Mouse (Mus musculus): ENCODE measurements around the gene Cd28.
A peak's percentile ranks its signal among the peaks of the same experiment; 100 is the strongest.

The Cd28 gene

DNA sequence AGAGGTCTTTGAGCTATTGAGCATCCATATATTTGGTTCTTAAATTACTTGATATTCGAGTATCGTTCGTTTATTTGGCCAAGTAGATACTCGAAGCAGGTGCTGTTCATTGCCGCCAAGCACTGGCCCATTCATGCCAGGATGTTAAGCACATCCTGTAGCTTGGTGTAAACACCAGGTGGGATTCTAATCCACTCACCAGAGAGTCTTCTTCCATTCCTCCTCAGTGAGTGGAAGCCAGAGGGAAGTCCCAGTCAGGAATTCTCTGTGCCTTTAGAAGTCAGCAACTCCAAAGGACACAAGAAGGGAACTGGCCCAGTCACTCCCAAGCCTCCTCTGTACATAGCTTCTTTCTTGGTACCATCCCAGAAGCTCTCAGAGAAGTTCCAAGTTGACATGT, at the start of gene Cd28:
Cd28 (plus strand) TSS at position 234 of the 400 bp plus-strand sequence.
- no peak for DNase-seq

DNA sequence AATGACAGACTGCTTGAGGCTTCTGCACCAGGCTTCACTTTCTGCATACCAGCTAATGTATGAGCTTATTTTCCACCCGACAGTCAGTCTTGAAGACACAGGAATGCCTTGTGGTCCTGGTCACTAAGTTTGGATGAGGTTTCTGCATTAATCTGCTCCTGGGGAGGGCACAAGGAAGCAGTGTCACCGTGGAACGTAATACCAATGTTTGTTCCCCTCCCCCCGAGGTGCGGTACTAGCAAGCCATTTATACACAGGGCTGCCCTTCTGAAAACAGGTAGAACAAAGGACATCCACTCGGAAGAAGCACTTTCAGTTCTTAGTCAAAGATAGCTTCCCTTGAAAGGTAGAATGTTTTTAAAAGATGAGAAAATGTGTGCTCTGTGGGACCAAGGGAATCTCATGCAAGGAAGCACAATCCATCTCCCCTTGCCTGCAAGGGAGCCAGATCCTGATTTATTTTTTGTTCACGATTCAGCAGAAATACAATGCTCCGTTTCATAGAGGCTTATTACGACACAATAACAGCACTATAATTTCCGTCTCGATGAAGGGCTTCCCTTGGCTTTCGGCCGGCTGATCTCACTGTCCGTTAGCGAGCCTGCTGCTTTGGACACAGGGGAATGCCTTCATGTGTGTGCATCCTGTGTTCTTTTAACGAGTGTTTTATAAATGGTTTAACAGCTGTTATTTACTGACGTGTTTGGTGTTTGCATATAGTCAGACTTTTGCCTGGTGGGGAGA, 48.6 kb upstream of the Cd28 start:
- peak; percentile 16 for DNase-seq

DNA sequence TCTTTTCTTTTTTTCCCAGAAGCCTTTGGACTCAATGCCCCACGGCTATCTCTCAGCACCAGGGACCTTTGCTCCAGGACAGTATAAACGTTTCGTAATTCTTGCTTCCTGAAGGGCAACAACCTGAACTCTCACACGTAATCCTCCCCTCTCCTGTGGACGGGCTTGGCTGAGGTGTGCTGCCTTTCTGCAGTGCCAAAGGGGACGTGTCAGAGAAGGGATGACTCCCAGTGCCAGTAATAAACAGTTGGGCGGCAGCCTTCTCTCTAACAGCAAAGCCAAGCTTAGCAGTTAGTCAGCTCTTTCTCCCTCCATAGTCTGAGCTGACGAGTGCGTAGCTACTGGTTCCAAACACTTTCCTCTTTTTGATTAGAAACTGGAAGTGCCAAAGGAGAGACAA, 47.6 kb upstream of the Cd28 start:
- no peak for DNase-seq

DNA sequence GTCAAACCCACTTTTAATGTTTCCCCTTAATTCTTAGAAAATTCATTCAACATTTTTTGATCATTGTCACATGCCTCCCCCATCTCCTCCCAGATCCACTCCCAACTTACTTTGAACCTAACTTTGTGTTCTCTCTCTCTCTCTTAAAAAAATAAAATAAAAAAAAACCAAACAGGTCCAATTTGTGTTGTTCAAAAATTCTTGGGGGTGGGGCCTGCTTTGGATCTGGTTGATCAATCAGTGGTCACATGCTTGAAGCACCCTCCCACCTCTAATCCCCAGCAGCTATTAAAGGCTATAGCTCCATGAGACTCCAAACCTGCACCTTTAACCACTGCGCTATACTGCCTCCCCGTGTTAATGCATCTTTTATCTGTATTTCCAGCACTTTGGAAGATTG, 46.9 kb upstream of the Cd28 start:
- DNase-seq, result no peak

DNA sequence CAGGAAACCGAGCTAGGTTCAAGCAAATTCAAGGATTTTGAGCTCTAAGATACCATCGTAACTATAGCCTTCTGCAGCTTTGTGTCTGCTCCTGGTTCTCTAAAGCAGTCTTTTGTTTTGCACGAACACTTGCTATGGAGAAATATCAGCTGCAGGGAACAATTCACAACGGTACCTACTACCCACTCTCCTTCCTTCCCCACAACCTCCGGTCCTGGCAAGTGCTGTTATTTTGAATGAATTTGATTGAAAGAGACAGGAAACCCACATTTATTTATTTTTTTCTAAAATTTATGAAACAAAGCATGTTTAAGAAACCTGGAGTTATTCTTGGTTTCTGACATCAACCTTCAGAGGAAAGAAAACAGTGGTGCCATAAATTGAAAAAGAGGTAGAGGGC, 46.4 kb upstream of the Cd28 start:
- DNase-seq, result no peak

DNA sequence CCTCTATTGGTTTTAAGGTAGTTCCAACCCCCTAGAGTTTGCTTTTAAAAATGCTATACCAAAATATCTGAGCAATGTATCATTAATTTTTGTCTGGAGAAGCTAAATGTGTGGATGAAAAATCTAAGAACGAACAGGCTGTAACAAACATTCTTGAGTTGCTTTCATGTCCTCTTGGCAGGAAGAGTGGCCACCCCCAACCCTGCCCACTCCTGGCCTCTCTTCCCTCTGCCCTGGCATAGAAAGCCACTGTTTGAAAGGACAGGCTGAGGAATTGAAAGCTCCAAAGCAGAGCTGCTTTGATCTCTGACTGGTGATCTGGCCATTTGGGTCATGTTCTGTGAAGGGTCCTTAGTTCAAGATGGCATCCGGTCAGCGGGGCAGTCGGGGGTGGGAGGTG, 32.8 kb upstream of the Cd28 start:
- DNase-seq, result no peak

DNA sequence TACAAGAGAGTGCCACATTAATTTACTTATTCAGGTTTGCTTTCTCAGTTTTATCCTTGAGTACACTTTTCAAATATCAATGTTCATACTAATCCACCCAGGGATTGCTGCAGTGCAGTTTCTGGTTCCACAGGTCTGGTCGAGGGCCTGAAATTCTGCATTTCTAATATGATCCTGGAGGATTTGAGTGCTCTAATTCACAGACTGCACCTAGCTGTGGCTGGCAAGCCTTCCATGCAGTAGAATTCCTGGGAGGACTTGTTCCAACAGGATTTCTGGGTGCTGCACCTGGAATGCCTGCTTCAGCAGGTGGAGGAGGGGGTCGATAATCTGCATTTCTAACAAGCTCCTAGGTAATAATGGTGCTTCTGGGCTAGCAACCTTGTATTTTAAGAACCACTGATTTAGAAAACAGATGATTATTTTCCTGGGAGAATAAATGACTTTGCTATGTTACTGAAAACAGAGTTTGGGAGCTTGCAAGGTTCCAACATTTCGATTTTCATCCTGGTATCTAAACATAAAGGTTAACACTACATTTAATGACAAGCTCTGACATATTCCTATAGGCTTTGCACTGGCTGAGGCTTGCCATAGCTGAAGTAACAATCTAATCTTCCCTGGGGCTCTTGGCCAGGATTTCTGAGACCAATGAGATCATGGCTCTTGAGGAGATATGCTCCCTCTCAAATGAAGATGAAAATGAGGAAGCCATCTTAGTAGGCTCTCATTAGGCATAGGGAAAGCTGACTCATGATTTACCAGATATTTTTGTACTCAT, 20.3 kb upstream of the Cd28 start:
- DNase-seq, result no peak

DNA sequence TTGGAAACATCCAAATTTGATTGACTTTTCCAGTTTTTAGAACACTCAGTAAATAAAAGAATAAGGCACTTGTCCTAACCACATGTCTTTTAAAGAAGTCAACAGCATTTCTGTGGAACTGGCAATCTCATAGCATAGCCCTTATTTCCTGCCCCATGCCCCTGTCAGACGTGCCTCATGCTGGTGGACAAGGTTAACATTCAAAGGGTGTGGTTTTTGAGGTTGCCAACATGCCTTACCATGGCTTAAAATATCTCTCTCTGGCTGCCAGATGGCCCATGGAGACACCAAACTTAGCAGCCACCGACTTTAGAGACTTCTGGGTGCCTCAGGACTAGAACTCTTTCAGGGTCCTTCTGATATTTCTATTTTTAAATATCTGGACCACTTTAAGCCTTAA, 14.0 kb upstream of the Cd28 start:
- DNase-seq, result no peak

DNA sequence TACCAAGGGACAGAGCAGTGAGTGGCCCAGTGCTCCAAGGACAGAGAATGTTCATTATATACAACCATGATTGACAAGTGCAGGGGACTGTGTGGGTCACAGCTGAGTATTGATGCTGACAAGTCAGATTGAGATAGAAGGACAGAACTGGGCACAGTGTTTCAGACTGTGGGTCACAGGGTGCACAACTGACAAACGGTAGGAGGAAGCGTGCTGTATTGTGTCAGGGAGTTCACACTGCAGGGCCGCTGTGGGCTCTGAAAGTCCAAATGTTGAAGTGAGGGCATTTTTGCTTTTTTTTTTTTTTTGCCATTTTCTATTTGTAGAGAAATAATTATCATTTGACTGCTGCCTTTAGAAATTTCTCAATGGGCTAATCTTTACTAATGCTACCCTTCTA, 3.4 kb upstream of the Cd28 start:
- no peak for DNase-seq

DNA sequence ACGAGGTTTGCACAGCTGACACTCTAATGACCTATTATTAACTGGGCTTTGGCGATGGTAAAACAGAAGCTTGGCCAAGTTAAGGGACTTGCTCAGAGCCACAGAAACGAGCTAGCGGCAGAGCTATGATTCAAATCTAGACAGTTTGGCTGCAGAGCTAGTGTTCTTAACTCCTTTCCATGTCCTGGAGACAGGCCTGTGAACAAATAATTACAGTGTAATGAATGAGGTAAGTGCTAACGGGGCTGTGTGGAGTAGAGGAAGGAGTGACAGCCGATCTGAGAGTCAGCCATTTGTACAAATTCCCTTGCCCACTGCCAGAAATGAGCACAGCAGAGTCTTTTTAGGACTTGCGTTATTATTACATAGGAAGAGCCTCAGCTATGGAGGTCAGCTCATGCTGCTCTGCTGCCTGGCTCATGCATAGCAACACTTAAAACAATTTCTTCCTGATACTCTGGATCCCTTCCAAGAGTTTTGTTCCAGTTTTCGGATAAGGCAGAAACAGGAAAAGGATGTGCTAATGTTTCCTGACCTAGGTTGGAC, 876 bp upstream of the Cd28 start:
- no peak for DNase-seq

DNA sequence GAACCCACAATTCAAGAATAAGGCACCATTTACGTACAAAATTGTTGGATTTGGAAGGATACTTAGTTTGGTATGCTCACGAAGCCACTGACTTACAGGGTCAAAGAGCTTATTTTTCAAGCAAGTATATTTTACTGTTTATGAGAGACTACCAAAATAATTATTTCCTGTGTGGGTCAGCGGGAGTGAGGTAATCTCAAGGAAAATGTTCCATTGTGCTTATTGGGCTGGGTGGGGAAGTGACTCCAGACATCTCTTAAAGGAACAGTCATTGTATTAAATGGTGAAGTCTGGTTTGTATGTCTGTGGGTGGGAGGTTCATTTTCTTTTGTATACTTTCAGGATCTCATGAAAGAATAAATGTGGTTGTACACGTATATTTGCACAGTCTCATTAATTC, 2.0 kb downstream of the Cd28 start:
- DNase-seq, result no peak

DNA sequence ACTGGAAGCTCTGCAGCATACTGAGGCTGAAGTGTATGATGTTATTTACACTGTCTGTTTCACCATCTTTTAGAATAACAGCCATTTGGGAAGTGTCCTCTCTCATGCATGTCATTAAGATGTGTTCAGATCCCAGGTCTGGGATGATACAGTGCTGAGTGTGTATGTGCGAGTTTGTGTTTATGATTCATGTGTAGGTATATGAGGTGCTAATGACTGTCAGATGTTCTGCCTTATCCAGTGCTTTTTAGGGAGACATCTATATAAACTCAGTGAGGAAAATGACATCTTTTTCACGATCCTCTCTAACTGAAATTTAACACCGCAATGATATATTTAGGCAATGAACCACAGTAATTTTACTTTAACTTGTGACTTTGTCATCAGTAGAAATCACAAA, 7.0 kb downstream of the Cd28 start:
- DNase-seq, result peak; percentile 28

DNA sequence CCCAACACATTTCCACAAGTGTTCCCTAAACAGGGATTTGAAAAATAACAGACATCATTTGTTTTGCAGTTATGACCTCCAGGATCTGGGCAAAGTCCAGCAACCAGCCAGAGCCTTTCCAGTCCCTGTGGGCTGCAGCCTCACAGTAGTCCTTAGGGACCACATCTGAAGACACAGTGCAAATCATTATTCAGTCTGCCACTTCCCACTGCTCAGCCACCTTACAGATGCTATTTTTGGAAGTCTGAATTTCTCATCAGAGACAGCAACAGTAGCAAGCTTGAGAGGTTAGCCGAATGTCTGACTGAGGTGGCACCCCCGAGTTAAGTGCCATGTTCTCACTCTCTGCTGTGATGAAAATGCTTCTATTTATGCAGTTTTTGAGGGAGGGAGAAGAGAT, 15.3 kb downstream of the Cd28 start:
- peak; percentile 16 for DNase-seq

DNA sequence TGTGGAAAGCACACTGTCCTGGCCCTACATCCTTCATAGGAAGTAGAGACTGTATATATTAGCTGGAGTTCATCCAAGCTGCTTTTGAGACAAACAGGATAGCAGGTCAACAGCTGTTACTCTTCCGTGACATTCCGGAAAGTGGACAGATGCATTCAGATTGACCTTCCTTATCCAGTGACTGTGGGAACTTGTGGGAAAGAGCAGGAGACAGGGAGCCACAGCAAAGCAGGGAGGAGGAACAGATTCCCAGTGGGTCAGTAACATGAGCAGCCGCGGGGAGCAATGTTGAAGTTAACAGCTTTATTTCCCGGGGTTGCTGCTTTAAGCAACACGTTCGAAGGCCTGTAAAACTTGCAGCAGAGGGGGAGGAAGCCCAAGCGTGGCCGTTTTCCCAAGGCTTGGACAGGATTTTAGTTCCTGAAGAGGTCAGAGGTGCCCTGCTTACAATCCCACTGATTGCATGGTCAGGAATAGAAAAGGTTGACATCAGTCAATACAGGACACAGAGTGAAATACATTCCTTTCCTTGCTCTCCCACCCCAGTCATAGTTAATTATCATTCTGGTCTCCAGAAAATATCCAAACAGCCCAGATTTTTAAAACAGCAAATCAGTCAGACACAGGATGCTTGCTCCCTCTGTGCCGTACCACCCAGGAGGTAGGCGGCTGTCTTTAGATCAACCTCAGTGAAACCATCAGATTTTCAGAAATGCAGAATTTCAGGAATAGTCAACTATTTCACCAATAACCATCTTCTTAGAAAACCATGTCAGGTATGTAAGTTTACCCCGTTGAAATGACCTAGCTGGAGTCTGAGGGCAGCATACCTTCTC, 18.7 kb downstream of the Cd28 start:
- DNase-seq, result no peak

DNA sequence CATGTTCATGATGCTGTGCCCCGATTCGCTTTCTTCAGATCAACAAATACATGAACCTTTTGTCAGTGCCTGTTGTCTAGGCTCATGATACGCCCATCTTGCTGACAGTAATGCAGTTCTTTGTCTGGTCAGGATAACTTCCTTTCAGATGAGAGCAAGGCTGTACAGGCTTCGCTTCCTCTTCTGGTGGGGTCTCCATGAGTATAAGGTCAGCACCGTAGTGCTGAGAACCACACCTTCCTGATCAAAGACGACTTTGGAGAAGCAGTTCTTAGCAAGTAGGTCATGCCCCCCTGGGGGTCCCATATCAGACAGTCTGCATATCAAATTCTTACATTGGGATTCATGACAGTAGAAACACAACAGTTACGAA, 19.3 kb downstream of the Cd28 start:
- no peak for DNase-seq

DNA sequence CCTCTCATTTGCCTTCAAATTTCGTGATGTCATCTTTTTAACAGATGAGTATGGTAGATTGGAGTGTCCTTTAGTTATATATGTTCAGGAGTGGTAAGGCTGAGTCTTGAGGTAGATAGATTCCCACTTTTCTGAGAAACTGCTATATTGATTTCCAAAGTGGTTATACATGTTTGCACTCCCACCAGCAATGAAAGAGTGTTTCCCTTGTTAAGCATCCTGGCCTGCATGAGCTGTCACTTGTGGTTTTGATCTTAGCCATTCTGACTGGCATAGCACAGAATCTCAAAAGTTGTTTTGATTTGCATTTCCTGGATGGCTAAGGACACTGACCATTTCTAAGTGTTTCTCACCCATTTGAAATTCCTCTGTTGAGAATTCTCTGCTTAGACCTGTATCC, 27.7 kb downstream of the Cd28 start:
- DNase-seq, result no peak

DNA sequence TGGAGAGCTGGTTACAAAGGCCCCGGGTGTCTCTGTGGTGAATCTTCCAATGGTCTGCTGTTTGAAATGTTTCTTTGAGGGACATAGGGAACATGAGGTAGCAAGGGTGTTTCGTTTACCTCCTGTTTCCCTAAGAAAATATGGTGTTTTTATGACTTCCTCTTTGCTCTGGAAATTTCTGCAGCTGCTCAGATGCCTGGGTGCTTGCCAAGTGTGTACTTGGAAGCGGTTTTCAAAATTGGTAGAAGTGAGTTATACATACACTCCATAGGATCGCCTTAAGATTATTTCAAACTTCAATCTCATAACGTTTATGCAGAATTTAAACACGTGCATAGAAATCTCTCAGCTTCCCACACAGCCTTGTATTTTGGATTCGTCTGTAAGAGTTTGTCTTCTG, 29.1 kb downstream of the Cd28 start:
- peak; percentile 41 for DNase-seq

DNA sequence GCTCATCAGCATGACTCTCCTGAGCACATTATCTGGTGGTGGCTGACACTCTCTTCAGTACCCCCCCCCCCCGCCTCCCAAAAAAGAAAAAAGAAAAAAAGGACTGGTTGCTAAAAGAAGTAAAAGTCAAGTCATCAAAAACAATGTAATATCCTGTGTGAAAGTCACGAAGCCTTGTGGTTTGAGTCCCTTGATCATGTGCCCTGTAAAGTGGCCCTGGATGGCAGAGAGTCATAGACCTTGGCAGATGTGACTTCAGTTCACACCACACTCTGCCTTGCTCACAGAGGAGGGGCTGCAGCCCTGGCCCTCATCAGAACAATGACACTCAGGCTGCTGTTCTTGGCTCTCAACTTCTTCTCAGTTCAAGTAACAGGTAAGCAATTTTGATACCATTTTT, 29.6 kb downstream of the Cd28 start:
- DNase-seq, result no peak

DNA sequence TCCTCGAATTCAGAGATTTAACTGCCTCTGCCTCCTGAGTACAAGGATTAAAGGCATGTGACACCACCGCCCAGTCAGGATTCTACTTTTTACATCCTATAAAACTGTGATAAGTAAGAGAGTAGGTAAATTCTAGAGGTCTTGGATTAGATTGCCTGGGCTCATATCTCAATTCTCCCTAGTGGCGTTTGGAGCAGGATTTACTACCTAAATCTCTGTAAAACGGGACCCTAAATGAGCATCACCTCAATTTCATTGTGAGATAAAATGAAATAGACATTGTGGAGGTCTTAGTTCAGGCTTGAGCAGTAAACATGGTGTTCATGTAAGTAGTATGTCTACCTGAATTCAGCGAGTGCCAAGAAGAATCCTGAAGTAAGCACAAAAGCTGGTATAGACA, 30.3 kb downstream of the Cd28 start:
- DNase-seq, result no peak

DNA sequence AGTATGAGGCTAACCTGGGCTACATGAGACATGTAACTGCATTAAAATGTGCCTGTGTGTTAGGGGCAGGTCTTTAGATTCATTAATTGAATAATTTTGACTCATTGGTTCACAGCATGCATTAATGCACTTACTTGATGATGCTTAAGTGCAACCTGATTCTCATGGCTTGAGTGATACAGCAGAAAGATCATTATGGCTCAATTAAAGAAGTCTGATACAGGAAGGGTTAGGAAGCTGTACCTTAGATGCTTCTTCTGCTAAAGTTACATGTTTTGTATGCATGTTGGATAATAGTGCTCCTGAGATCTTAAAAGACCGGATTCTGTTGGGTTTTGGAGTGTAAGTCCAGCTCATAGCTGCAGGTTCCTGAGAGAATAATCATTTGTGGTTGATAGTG, 31.7 kb downstream of the Cd28 start:
- no peak for DNase-seq

DNA sequence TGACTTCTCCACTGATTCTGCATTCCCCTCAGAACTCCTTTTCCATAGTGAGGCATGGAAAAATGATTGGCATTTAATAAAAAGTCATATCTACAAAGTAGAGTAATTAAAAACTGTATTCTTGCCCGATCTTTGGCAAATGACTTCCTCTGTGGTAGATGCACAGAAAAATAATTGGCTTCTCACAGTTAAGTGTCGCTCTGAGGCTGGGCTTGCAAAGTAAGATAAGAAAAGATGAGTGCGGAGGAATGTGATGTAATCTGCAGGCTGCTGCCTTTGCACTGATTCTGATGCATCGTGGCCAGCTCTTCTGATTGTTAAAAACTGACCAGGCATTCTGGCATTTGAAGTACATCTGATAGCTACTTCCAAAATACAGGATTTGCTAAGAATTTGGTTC, 32.3 kb downstream of the Cd28 start:
- no peak for DNase-seq

DNA sequence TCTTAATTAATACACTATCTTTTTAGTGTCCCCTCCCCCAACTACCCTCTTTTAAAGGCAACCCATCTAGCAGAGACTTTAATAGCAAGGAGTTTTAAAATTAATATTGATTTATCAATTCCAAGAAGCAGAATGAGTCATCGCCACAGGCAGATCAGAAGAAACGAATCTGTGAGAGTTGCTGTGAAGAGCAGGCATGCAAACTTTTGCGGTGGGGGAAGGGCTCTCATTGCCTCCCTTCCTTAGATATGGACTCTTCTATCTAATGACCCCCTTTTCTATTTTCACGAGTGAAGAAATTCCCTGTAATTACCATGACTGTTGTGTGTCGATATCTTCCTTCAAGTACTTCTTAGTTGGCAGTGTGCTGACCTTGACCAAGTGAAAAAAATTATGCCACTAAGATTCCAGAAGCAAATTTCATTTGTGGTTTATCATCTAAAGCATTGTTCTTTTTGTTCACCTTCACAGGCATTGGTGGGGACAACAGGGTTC, 32.8 kb downstream of the Cd28 start:
- no peak for DNase-seq

DNA sequence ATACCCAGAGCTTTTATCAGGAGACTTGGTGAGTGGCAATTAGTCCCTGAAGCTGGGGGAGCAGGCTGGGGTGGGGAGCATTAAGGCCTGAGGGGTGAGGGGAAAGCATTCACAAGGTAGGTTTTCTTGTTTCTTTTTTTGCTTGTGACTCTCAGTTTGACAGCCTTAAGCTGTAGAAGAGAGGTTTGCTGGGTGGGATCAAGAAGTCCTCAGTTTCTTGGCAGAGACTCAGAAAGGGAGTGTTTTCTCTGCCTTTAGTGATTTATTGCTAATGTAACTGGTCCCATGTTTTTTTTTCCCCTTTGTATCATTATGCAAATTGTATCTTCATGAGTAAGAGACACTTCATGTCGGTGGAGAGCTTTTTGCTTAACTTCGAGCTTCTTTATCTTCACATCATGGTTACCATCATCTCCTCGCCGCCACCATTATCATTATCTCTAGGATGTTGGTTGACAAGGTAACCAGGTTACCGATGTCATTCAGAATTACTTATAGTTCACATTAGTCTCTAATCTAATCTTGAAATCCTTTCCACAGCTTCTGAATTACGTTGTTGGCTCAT, 33.7 kb downstream of the Cd28 start:
- DNase-seq, result no peak
